Mouse (Mus musculus): Measurements from ENCODE around the gene AW549877. TPM values are rescaled to one million over a fixed set of nuclear protein-coding genes. Genes with fewer than 3 reads are reported as not detected.

AW549877 gene
- polyA plus RNA-seq, 1 experiment from 2014 or later, result 53.9 TPM

Other genes with a start within 250 kb of the AW549877 start
- gene Fbxo4, start 16.2 kb downstream of the AW549877 start, polyA plus RNA-seq (2016; fragmentation: Nextera tagmentation; extraction: Ambion mirVana), result 6.0 and 7.8 TPM in 2 replicates
- 184 and 190 TPM in 2 replicates for gene Oxct1, start 30.6 kb upstream of the AW549877 start, polyA plus RNA-seq (2016; fragmentation: Nextera tagmentation; extraction: Ambion mirVana)